Mouse (Mus musculus) embryonic fibroblast, embryonic 13.5 days (primary cell): ENCODE measurements around the gene Fndc11. TPM values are rescaled to one million over a fixed set of nuclear protein-coding genes. Genes with fewer than 3 reads are reported as not detected.
A peak's percentile ranks its signal among the peaks of the same experiment; 100 is the strongest.

Experiments used
- H3K27ac ChIP-seq: 2 replicates; pipeline ENCODE4 v1.5.1; 2012; ENCODE audit warnings: low read length, control low read depth, inconsistent platforms; ENCODE audit not compliant: insufficient read depth
- H3K4me1 ChIP-seq: 2 replicates; pipeline ENCODE4 v1.6.1; 2011; ENCODE audit warnings: low read length; ENCODE audit not compliant: control insufficient read depth, insufficient read depth
- H3K4me3 ChIP-seq: 2 replicates; pipeline ENCODE4 v1.5.1; 2011; ENCODE audit warnings: mild to moderate bottlenecking, control low read depth, low read length; ENCODE audit not compliant: insufficient read depth
- CTCF ChIP-seq: IDR thresholded peaks from 2 replicates; pipeline ENCODE4 v1.5.1; 2011; ENCODE audit warnings: mild to moderate bottlenecking, control low read depth, low read length, moderate library complexity, borderline replicate concordance; ENCODE audit not compliant: insufficient read depth
- POLR2A ChIP-seq: IDR thresholded peaks from 2 replicates; pipeline ENCODE4 v1.6.1; 2011; ENCODE audit warnings: low read depth, mild to moderate bottlenecking, control low read depth, low read length, moderate library complexity
- polyA plus RNA-seq: library from polyadenylated mRNA; stranded (reverse); fragments of >200 nt; gene quantifications from 2 replicates; pipeline ENCODE4 v1.2.4, GENCODE M21; 2011; ENCODE audit warnings: low read depth; ENCODE audit not compliant: missing spikeins, insufficient read length

The Fndc11 gene
- polyA plus RNA-seq, 1 experiment = not detected

GRCm38 (mm10) chr2:181218881-181219485, 830 bp upstream of the Fndc11 start:
- Histone ChIP-seq H3K4me1 (no peaks in the 10 kb centered on the region; the same call in 1 of the 2 replicates), H3K27ac (no peak overlapping the region), H3K4me3 (no peak overlapping the region)
- no peak for TF ChIP-seq POLR2A
- no peak for TF ChIP-seq CTCF

DNA sequence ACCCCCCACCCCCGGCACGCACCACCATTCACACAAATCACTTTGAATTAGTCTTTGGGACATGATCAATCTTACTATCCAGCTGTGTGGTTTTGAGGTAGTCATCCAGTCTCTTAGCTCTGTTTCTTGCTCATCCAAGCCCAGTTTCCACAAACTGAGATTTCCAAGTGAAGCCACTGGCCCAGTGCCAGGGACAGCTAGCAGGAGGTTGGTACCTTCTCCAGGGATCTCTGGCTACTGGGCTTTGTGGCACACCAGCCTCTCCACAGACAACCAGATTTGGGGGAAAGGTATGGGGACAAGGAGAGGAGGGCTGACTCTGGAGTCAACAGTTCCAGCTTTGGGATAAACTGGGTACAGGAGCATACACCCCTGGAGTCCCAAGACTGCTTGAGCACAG, 548 bp downstream of the Fndc11 start:
- no peak overlapping the region for H3K4me3 ChIP-seq
- H3K4me1 ChIP-seq = no peaks in the 10 kb centered on the region; the same call in 1 of the 2 replicates
- H3K27ac ChIP-seq = no peak overlapping the region
- TF ChIP-seq POLR2A = no peak
- TF ChIP-seq CTCF = no peak

DNA sequence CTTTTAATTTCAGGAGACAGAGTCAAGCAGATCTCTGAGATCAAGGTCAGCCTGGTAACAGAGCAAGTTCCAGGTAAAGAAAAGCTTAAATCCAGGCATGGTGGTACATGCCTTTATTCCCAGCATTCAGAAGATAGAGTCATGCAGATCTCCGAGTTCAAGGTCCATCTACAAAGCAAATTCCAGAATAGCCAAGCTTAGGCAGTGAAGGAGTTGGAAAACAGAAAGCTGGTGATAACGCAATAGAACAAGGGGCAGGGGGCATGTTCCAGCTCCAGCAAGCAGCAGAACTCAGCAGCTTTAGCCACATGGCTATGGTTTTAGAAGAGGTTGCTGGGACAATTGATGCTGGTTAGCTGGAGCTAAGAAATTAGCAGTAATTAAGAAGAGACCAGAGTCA, 5.2 kb downstream of the Fndc11 start:
- no peak for TF ChIP-seq CTCF
- no peak for TF ChIP-seq POLR2A
- no peak overlapping the region for H3K27ac ChIP-seq
- no peaks in the 10 kb centered on the region; the same call in 1 of the 2 replicates for H3K4me1 ChIP-seq
- H3K4me3 ChIP-seq = no peak overlapping the region

- H3K4me3 ChIP-seq = no peak overlapping the region
- no peak overlapping the region for H3K27ac ChIP-seq
- H3K4me1 ChIP-seq = no peaks in the 10 kb centered on the region
- no peak for TF ChIP-seq CTCF
- TF ChIP-seq POLR2A = no peak
Measured at GRCm38 (mm10) chr2:181227122-181227521, 7.3 kb downstream of the Fndc11 start.

- no peaks in the 10 kb centered on the region for H3K4me1 ChIP-seq
Measured at GRCm38 (mm10) chr2:181228335-181228734, 8.5 kb downstream of the Fndc11 start.

DNA sequence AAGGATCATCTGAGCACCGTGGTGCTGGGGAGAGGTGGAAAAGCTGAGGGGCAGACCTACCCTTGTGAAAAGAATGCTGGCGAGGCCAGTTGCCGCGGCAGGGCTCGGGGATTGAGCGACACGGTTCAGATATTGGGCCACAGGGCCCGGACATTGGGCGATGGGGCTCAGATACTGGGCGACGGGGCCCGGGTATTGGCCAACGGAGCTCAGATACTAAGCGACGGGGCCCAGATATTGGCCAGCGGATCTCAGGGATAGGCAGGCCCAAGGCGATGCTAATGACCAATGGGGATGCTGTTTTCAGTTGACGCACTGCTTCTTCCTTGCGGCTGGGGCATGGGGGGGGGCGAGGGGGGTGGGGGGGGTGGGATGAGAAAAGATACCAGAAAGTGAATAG, 11.4 kb downstream of the Fndc11 start:
- Histone ChIP-seq H3K4me1 (no peaks in the 10 kb centered on the region), H3K4me3 (no peak overlapping the region), H3K27ac (no peak overlapping the region)
- TF ChIP-seq CTCF (no peak), POLR2A (no peak)

More at GRCm38 (mm10) chr2:181228335-181228734, 8.5 kb downstream of the Fndc11 start:
- Histone ChIP-seq H3K27ac (no peak overlapping the region), H3K4me3 (no peak overlapping the region)
- TF ChIP-seq CTCF (no peak), POLR2A (no peak)

GRCm38 (mm10) chr2:181233443-181233842, 13.6 kb downstream of the Fndc11 start:
- Histone ChIP-seq H3K4me1 (no peaks in the 10 kb centered on the region), H3K4me3 (no peak overlapping the region), H3K27ac (no peak overlapping the region)
- TF ChIP-seq POLR2A (no peak), CTCF (no peak)

DNA sequence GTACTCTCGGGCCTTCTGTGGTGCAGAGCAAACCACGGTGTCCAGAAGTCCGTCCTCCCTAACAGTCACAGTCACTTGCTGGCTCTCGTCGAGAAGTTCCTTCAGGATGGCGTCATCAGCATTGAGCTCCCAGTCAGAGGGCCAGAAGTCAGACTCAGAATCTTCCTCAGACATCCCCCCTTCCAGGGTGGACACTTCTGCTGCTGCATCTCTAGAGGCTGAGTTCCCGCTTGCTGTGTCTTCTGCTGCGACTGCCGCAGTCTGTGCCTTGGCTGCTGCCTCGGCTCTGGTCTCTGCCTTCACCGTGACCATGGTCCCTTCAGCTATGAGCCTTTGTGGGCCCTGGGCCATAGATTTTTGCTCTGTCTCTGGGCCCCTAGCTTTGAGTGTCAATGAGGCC, 14.9 kb downstream of the Fndc11 start:
- Histone ChIP-seq H3K4me3 (no peak overlapping the region), H3K4me1 (no peaks in the 10 kb centered on the region), H3K27ac (no peak overlapping the region)
- no peak for TF ChIP-seq POLR2A
- no peak for TF ChIP-seq CTCF

GRCm38 (mm10) chr2:181235681-181236566, 16.1 kb downstream of the Fndc11 start:
- Histone ChIP-seq H3K27ac (no peak overlapping the region), H3K4me1 (no peaks in the 10 kb centered on the region), H3K4me3 (no peak overlapping the region)
- peak; percentile 20; the same call in 1 of the 2 replicates for TF ChIP-seq CTCF
- no peak for TF ChIP-seq POLR2A

GRCm38 (mm10) chr2:181237251-181238014, 17.6 kb downstream of the Fndc11 start:
- no peaks in the 10 kb centered on the region for H3K4me1 ChIP-seq

More at GRCm38 (mm10) chr2:181237251-181238014, 17.6 kb downstream of the Fndc11 start:
- TF ChIP-seq CTCF (no peak), POLR2A (no peak)
- Histone ChIP-seq H3K4me3 (no peak overlapping the region), H3K27ac (no peak overlapping the region)
